ENCODE assay signal across 31 mouse cellular contexts in the genomic region with DNA sequence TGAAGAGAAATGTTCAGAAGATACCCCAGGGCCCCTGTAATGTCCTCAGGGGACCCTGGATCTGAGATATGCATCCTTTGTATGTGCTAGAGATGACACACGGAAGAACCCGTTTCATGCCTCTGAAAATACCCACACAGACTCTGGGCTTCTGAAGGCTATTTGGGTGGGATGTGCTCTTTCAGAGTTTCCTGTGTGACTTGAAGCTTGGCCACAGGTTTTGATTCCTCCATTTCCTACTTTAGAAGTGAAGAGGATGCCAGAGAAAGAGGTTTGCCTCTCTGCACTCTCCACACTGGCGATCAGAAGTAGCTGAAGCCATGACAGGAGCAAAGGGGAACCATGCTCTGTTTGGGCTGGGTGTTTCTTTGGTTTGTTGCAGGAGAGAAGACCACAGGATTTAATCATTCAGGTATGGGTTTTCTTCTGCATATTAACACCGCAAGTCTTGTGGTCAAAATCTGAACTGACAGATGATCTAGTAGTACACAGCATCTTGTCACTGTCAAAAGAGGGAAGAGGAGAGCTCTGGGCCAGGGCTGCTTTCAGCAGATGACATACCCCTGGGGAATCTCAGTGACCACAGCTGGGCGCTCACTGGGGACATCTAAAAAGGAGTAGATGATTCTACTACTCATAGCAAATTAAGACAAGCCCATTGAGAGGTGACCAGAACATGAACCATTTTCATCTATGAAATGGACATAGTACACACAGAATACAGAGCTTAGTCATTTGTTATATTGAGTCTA. TPM values are rescaled to one million over a fixed set of nuclear protein-coding genes. Genes with fewer than 3 reads are reported as not detected.
DNase-seq lines count a peak whose midpoint lies in the region; ATAC-seq lines count a peak whose summit lies in the region.
"Had no signal": no experiment of that assay in that cellular context is flagged by ENCODE, and none has a peak within 500 bp of the region (broad histone marks: within the 10 kb centered on the region; RNA-seq: fewer than 3 reads in every experiment).

No protein-coding gene starts in this region.

- H3K36me3 ChIP-seq in midbrain, embryonic 11.5 days (ENCODE audit: control insufficient read depth, insufficient read depth, low read length), result no peaks in the 10 kb centered on the region
- H3K36me3 ChIP-seq: embryonic facial prominence, embryonic 13.5 days; embryonic facial prominence, embryonic 15.5 days; forebrain, embryonic 10.5 days; forebrain, embryonic 12.5 days had no signal

- H3K9me3 ChIP-seq in midbrain, embryonic 11.5 days (ENCODE audit: control insufficient read depth, low read length), result no peaks in the 10 kb centered on the region
- H3K9me3 ChIP-seq: embryonic facial prominence, embryonic 13.5 days; embryonic facial prominence, embryonic 15.5 days; forebrain, embryonic 10.5 days; forebrain, embryonic 12.5 days had no signal

- no peak overlapping the region for H3K4me3 ChIP-seq in midbrain, embryonic 11.5 days (ENCODE audit: low read depth, low read length)
- H3K4me3 ChIP-seq: embryonic facial prominence, embryonic 13.5 days; embryonic facial prominence, embryonic 15.5 days; erythroblast, embryonic 14.5 days; forebrain, embryonic 10.5 days; forebrain, embryonic 12.5 days had no signal

- no peak overlapping the region for H3K9ac ChIP-seq in midbrain, embryonic 11.5 days (ENCODE audit: low read length)
- H3K9ac ChIP-seq: embryonic facial prominence, embryonic 13.5 days; embryonic facial prominence, embryonic 15.5 days; forebrain, embryonic 12.5 days had no signal

- DNase-seq in heart, adult 11 months, result peak; percentile 74
- DNase-seq in heart, postnatal 4 days, result no peak
- DNase-seq in natural killer cell, adult 2 months (ENCODE audit: low spot score in 2 of 2), result peak; percentile 28 to 62
- no peak for DNase-seq in midbrain, embryonic 11.5 days (ENCODE audit: low spot score, missing footprints)
- no peak for DNase-seq in MN1 (ENCODE audit: low spot score)
- DNase-seq in ovary, adult 18-20 months (ENCODE audit: low spot score), result no peak
- DNase-seq: adrenal gland, adult 8-10 months; adrenal gland, postnatal 14 days; adrenal gland, postnatal 36 days; B cell, adult 2 months; cerebellum, adult 11-12 months; cerebellum, adult 2 months; cerebellum, adult 9-10 months; cerebellum, postnatal 10 days; cerebellum, postnatal 25 days; embryo, embryonic 11 days had no signal

- H3K4me1 ChIP-seq in midbrain, embryonic 11.5 days (ENCODE audit: control insufficient read depth, insufficient read depth, low read length), result no peaks in the 10 kb centered on the region
- H3K4me1 ChIP-seq: embryonic facial prominence, embryonic 13.5 days; embryonic facial prominence, embryonic 15.5 days; forebrain, embryonic 10.5 days; forebrain, embryonic 12.5 days had no signal

- WGBS in midbrain, embryonic 11.5 days, result 95% methylated on average over 5 of the region's 5 CpGs

- H3K27me3 ChIP-seq in midbrain, embryonic 11.5 days (ENCODE audit: control insufficient read depth, insufficient read depth, low read length), result no peaks in the 10 kb centered on the region
- H3K27me3 ChIP-seq: embryonic facial prominence, embryonic 13.5 days; embryonic facial prominence, embryonic 15.5 days; forebrain, embryonic 12.5 days had no signal

- no peak overlapping the region for H3K27ac ChIP-seq in midbrain, embryonic 11.5 days (ENCODE audit: low read depth, low read length)
- H3K27ac ChIP-seq: embryonic facial prominence, embryonic 13.5 days; embryonic facial prominence, embryonic 15.5 days; forebrain, embryonic 10.5 days; forebrain, embryonic 12.5 days had no signal

- no peak overlapping the region for H3K4me2 ChIP-seq in midbrain, embryonic 11.5 days
- H3K4me2 ChIP-seq: embryonic facial prominence, embryonic 13.5 days; embryonic facial prominence, embryonic 15.5 days; forebrain, embryonic 12.5 days had no signal

- peak; percentile 37; the same call in 1 of the 2 replicates for ATAC-seq in granulocyte monocyte progenitor cell, adult 5-6 weeks (replicated peaks; ENCODE audit: poor library complexity, severe bottlenecking)
- ATAC-seq in midbrain, embryonic 11.5 days (ENCODE audit: low FRiP score), result no peak
- ATAC-seq: activated CD4-positive, CD25-positive, alpha-beta regulatory T cell, adult 4 months; CD4-positive, CD25-positive, alpha-beta regulatory T cell, adult 4 months; forebrain, embryonic 14.5 days; forebrain, embryonic 16.5 days; Patski had no signal

RNA-seq across cellular contexts. Expression of a gene that starts 9.0 kb away (rescaled TPM):
- under 1 TPM; 0.07 to 0.25 TPM for total RNA-seq in heart, postnatal 4 days (2021)
- total RNA-seq in granulocyte monocyte progenitor cell, adult 5-6 weeks (2014; fragmentation: Nextera tagmentation), result 7.3 and 8.7 TPM in 2 replicates
- 9.0 and 15.9 TPM in 2 replicates for total RNA-seq in granulocyte monocyte progenitor cell, adult 5-6 weeks (2017)
- 0.15 TPM in 1 of 2 replicates, not detected in the other for polyA plus RNA-seq in midbrain, embryonic 11.5 days (2014; fragmentation: Nextera tagmentation; extraction: Ambion mirVana)
- total RNA-seq: MEL had no signal

RNA-seq across cellular contexts. Expression of a gene that starts 55.7 kb away (rescaled TPM):
- total RNA-seq in heart, postnatal 4 days (2021), result not detected
- not detected in 2 replicates for total RNA-seq in granulocyte monocyte progenitor cell, adult 5-6 weeks (2014; fragmentation: Nextera tagmentation)
- not detected in 2 replicates for total RNA-seq in granulocyte monocyte progenitor cell, adult 5-6 weeks (2017)
- not detected in 2 replicates for polyA plus RNA-seq in midbrain, embryonic 11.5 days (2014; fragmentation: Nextera tagmentation; extraction: Ambion mirVana)
- total RNA-seq: adrenal gland, adult 18-20 months; adrenal gland, adult 8-10 months; adrenal gland, postnatal 14 days; adrenal gland, postnatal 36 days; ES-E14; MEL had no signal
- polyA plus RNA-seq: activated CD4-positive, CD25-positive, alpha-beta regulatory T cell, adult 4 months; CD4-positive, CD25-positive, alpha-beta regulatory T cell, adult 4 months; embryonic facial prominence, embryonic 11.5 days; embryonic facial prominence, embryonic 13.5 days; erythroblast, embryonic 14.5 days; forebrain, embryonic 10.5 days; forebrain, embryonic 12.5 days; forebrain, embryonic 14.5 days; Patski had no signal

RNA-seq across cellular contexts. Expression of a gene that starts 58.8 kb away (rescaled TPM):
- 1 to 10 TPM in 1 of 2 experiments, under 1 TPM in 1; 0.98 to 1.6 TPM for total RNA-seq in heart, postnatal 4 days (2021)
- 2.8 TPM in 1 of 2 replicates, not detected in the other for total RNA-seq in granulocyte monocyte progenitor cell, adult 5-6 weeks (2014; fragmentation: Nextera tagmentation)
- 0.82 and 1.6 TPM in 2 replicates for total RNA-seq in granulocyte monocyte progenitor cell, adult 5-6 weeks (2017)
- 0.04 TPM in 1 of 2 replicates, not detected in the other for polyA plus RNA-seq in midbrain, embryonic 11.5 days (2014; fragmentation: Nextera tagmentation; extraction: Ambion mirVana)
- total RNA-seq: ES-E14 had no signal
- polyA plus RNA-seq: cerebellum, adult 2 months; embryonic facial prominence, embryonic 11.5 days; embryonic facial prominence, embryonic 13.5 days; erythroblast, embryonic 14.5 days; forebrain, embryonic 10.5 days; forebrain, embryonic 12.5 days; forebrain, embryonic 14.5 days; forebrain, embryonic 16.5 days; Patski had no signal

Comparison
In these comparisons a context has a peak if more than half of its experiments do, and no peak if none do; other contexts are left out.
1. DNase-seq: peak in heart, adult 11 months (single experiment) and natural killer cell, adult 2 months (2 of 2); none in heart, postnatal 4 days (single experiment), midbrain, embryonic 11.5 days (single experiment), MN1 (single experiment) and ovary, adult 18-20 months (single experiment).
2. RNA of a gene that starts 9.0 kb away (total RNA-seq): 7.3 to 15.9 TPM in granulocyte monocyte progenitor cell, adult 5-6 weeks; 0.07 to 0.25 TPM in heart, postnatal 4 days; every median in the first group is over 4 times any median in the second.